25 mouse cellular contexts compared by ENCODE assay signal in genomic region chr8:35053444-35053843, GRCm38 (mm10).
"Had no signal": no experiment of that assay in that cellular context is flagged by ENCODE, and none has a peak within 500 bp of the region (broad histone marks: within the 10 kb centered on the region; RNA-seq: fewer than 3 reads in every experiment).

No protein-coding gene starts in this region.

- H3K4me1 ChIP-seq: heart, embryonic 10.5 days; heart, embryonic 12.5 days; hindbrain, embryonic 13.5 days; hindbrain, embryonic 15.5 days; limb, embryonic 13.5 days; limb, embryonic 15.5 days; liver, embryonic 12.5 days had no signal

- H3K27me3 ChIP-seq: heart, embryonic 12.5 days; hindbrain, embryonic 13.5 days; hindbrain, embryonic 15.5 days; limb, embryonic 13.5 days; limb, embryonic 15.5 days; liver, embryonic 12.5 days had no signal

- H3K27ac ChIP-seq: gastrocnemius, adult 2 months; heart, embryonic 10.5 days; hindbrain, embryonic 13.5 days; hindbrain, embryonic 15.5 days; hindbrain, postnatal 0 days; kidney, postnatal 0 days; layer of hippocampus, adult 2 months; left cerebral cortex, adult 2 months; limb, embryonic 13.5 days; limb, embryonic 15.5 days; liver, embryonic 12.5 days; liver, embryonic 14.5 days had no signal

- H3K9me3 ChIP-seq: heart, embryonic 12.5 days; hindbrain, embryonic 13.5 days; hindbrain, embryonic 15.5 days; limb, embryonic 13.5 days; limb, embryonic 15.5 days had no signal

- DNase-seq: gastrocnemius, adult 2 months; gastrocnemius, postnatal 10 days; gastrocnemius, postnatal 25 days; heart, adult 18-20 months; heart, postnatal 14 days; heart, postnatal 36 days; kidney, adult 11 months; kidney, adult 2 months; kidney, adult 9 months; kidney, postnatal 25 days; kidney, postnatal 4 days; left cerebral cortex, postnatal 4 days had no signal

- H3K4me2 ChIP-seq: heart, embryonic 12.5 days; hindbrain, embryonic 13.5 days; hindbrain, embryonic 15.5 days; limb, embryonic 13.5 days; limb, embryonic 15.5 days; liver, embryonic 12.5 days had no signal

- H3K4me3 ChIP-seq: gastrocnemius, adult 2 months; heart, embryonic 10.5 days; heart, embryonic 12.5 days; hindbrain, embryonic 13.5 days; hindbrain, embryonic 15.5 days; layer of hippocampus, adult 2 months; left cerebral cortex, adult 2 months; limb, embryonic 13.5 days; limb, embryonic 15.5 days; liver, embryonic 12.5 days had no signal

- H3K9ac ChIP-seq: heart, embryonic 12.5 days; hindbrain, embryonic 13.5 days; hindbrain, embryonic 15.5 days; limb, embryonic 13.5 days; limb, embryonic 15.5 days; liver, embryonic 12.5 days; liver, embryonic 14.5 days had no signal

- ATAC-seq: hindbrain, postnatal 0 days; intestine, embryonic 16.5 days; liver, embryonic 12.5 days had no signal

- H3K36me3 ChIP-seq: heart, embryonic 10.5 days; heart, embryonic 12.5 days; hindbrain, embryonic 13.5 days; hindbrain, embryonic 15.5 days; limb, embryonic 13.5 days; limb, embryonic 15.5 days; liver, embryonic 12.5 days had no signal
